Mouse (Mus musculus): ENCODE measurements around the gene Nqo2.

DNA sequence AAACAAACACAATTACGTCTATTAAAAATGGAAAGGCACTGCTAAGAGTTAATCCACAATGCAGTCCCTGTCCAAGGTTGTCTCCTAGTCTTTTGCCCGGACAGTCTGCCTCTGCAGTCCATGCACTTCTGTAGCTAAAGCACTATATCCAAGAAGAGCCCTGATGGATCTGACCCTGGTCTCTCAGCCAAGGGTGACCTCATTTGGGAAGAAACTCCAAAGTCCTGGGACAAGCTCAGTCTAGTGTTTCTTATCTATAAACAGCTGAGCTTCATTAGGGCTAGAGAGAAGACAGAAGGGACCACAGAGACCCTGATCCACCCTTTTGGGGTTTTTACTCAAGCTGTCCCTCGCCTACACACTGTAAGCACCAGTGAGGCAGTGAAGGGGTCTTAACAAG, 33.6 kb upstream of the Nqo2 start:
- TF ChIP-seq POLR2A (IDR thresholded peaks at IDR 0.05; ENCODE audit: insufficient read depth, low read depth, low read length) = no peak
- no peak for TF ChIP-seq CTCF (IDR thresholded peaks at IDR 0.05; ENCODE audit: insufficient read depth, low read depth, low read length)

Measured in olfactory bulb, adult 2 months (tissue).